Mouse (Mus musculus) C2C12 (cell line): Measurements from ENCODE around the gene Pld2. TPM values are rescaled to one million over a fixed set of nuclear protein-coding genes. Genes with fewer than 3 reads are reported as not detected.

ENCODE experiments used
- H3K27me3 ChIP-seq: one replicate; pipeline ENCODE4 v1.6.1; 2011; ENCODE audit not compliant: control insufficient read depth, insufficient read depth, insufficient read length
- H3K36me3 ChIP-seq: one replicate; pipeline ENCODE4 v1.6.1; 2011; ENCODE audit not compliant: control insufficient read depth, insufficient read depth
- H3K4me3 ChIP-seq: one replicate; pipeline ENCODE4 v1.5.1; 2011; ENCODE audit warnings: mild to moderate bottlenecking, control low read depth; ENCODE audit not compliant: poor library complexity, insufficient read depth, severe bottlenecking
- H3K79me2 ChIP-seq: one replicate; pipeline ENCODE4 v1.6.1; 2011; ENCODE audit not compliant: control insufficient read depth, insufficient read depth
- H3K79me3 ChIP-seq: one replicate; pipeline ENCODE4 v1.6.1; 2011; ENCODE audit warnings: low read depth, control low read depth
- H3ac ChIP-seq: one replicate; pipeline ENCODE3; 2011; ENCODE audit warnings: low read depth; ENCODE audit not compliant: control insufficient read depth, insufficient read length
- CEBPB ChIP-seq: IDR thresholded peaks from one replicate; pipeline ENCODE4 v1.6.1; 2011; ENCODE audit warnings: low read depth, mild to moderate bottlenecking, control low read depth, moderate library complexity
- CTCF ChIP-seq: IDR thresholded peaks from one replicate; pipeline ENCODE4 v1.5.1; 2011; ENCODE audit not compliant: control insufficient read depth, insufficient read depth, insufficient read length
- FOSL1 ChIP-seq: IDR thresholded peaks from one replicate; pipeline ENCODE4 v1.8.0; 2011; ENCODE audit warnings: mild to moderate bottlenecking, low read length; ENCODE audit not compliant: poor library complexity, insufficient read depth, severe bottlenecking
- MAX ChIP-seq: IDR thresholded peaks from one replicate; pipeline ENCODE4 v1.6.1; 2011; ENCODE audit warnings: mild to moderate bottlenecking, control low read depth
- MYOD1 ChIP-seq: IDR thresholded peaks from one replicate; pipeline ENCODE4 v1.6.1; 2011; ENCODE audit warnings: low read depth; ENCODE audit not compliant: control insufficient read depth, insufficient read length
- MYOG ChIP-seq: IDR thresholded peaks from one replicate; pipeline ENCODE4 v1.6.1; 2011; ENCODE audit not compliant: control insufficient read depth, insufficient read length; ENCODE audit errors: extremely low read depth
- USF1 ChIP-seq: IDR thresholded peaks from one replicate; pipeline ENCODE4 v1.6.1; 2011; ENCODE audit warnings: low read depth, mild to moderate bottlenecking, control low read depth, moderate library complexity
- polyA plus RNA-seq: library from polyadenylated mRNA; unstranded; fragments of >200 nt; fragmentation: generic; extraction: Trizol; gene quantifications from one replicate; pipeline ENCODE4 v1.2.1, GENCODE M21; 2012; ENCODE audit warnings: missing spikeins

The Pld2 gene
- polyA plus RNA-seq, 1 experiment, result 9.3 TPM

DNA sequence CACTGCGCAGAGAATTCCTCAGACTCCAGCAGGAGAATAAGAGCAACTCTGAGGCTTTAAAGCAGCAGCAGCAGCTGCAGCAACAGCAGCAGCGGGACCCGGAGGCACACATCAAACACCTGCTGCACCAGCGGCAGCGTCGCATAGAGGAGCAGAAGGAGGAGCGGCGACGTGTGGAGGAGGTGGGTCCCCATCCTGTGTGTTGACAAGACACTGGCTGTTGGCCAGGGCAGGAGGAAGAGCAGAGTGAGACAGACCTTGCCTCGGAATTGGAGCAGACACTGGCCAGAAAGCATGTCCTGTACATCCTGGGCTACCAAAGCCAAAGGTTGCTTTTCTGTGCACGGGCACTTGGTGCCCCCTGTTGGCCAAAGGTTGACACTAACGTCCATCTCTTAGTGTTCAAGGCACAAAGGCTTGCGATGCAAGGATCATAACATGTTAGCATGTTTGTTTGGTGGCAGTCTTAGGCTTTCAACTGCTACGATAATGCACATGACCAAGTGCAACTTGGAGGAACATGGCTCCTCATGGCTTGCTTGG, 65.2 kb downstream of the Pld2 start:
- no peak overlapping the region for H3K4me3 ChIP-seq
- peak; percentile 76 for TF ChIP-seq CTCF
- TF ChIP-seq MYOG, result no peak
- TF ChIP-seq MAX, result peak; percentile 57
- peaks cover 69% of the 10 kb centered on the region for H3K36me3 ChIP-seq

DNA sequence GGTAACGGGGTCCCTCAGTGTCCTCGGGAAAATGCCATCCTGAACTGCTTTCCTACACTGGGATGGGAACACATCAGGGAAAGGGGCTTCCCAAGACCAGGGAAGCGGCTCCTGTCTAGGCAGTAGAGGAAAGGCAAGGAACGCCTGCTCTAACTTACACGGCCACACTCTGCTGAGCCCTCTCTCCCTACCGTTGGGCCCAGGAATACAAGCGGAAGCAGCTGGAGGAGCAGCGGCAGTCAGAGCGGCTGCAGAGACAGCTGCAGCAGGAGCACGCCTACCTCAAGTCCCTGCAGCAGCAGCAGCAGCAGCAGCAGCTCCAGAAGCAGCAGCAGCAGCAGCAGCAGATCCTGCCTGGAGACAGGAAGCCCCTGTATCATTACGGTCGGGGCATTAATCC, 66.9 kb downstream of the Pld2 start:
- H3K36me3 ChIP-seq, result peaks cover 79% of the 10 kb centered on the region

More for the DNA sequence above, 65.2 kb downstream of the Pld2 start:
- H3ac ChIP-seq, result no peak overlapping the region
- no peaks in the 10 kb centered on the region for H3K27me3 ChIP-seq
- no peaks in the 10 kb centered on the region for H3K79me3 ChIP-seq
- no peaks in the 10 kb centered on the region for H3K79me2 ChIP-seq

DNA sequence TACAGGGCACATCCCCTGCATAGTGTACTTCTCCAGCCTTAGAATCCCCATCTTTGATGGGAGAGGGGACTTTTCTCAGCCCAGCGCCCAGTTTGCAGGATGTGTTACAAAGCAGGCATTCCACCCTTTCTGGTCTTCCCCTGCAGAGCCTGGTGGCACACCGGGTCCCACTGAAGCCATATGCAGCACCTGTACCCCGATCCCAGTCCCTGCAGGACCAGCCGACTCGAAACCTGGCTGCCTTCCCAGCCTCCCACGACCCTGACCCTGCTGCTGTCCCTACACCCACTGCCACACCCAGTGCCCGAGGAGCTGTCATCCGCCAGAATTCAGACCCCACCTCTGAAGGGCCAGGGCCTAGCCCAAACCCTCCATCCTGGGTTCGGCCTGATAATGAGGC, 67.7 kb downstream of the Pld2 start:
- no peak for TF ChIP-seq CEBPB
- no peak for TF ChIP-seq USF1
- no peak for TF ChIP-seq MYOG
- TF ChIP-seq FOSL1, result no peak
- TF ChIP-seq MAX, result no peak
- no peak for TF ChIP-seq CTCF
- no peak for TF ChIP-seq MYOD1
- Histone ChIP-seq H3K27me3 (no peaks in the 10 kb centered on the region), H3K36me3 (peaks cover 83% of the 10 kb centered on the region)

More for the DNA sequence above, 66.9 kb downstream of the Pld2 start:
- no peak overlapping the region for H3ac ChIP-seq
- H3K79me2 ChIP-seq, result no peaks in the 10 kb centered on the region
- H3K27me3 ChIP-seq, result no peaks in the 10 kb centered on the region
- H3K79me3 ChIP-seq, result no peaks in the 10 kb centered on the region
- TF ChIP-seq MAX (no peak), FOSL1 (no peak), CTCF (no peak), CEBPB (no peak), USF1 (no peak), MYOD1 (no peak), MYOG (no peak)
- H3K4me3 ChIP-seq, result no peak overlapping the region

More for the DNA sequence above, 67.7 kb downstream of the Pld2 start:
- Histone ChIP-seq H3K4me3 (no peak overlapping the region), H3K79me2 (no peaks in the 10 kb centered on the region), H3K79me3 (no peaks in the 10 kb centered on the region), H3ac (no peak overlapping the region)

Other genes starting within 250 kb of the Pld2 start
- gene Alox12e, start 217.4 kb upstream of the Pld2 start, polyA plus RNA-seq, result 0.04 TPM
- gene Alox15, start 188.0 kb upstream of the Pld2 start, polyA plus RNA-seq, result not detected
- 40.6 TPM for gene Pelp1, start 130.0 kb upstream of the Pld2 start, polyA plus RNA-seq
- gene Arrb2, start 107.4 kb upstream of the Pld2 start, polyA plus RNA-seq, result 27.6 TPM
- 46.2 TPM for gene Med11, start 88.1 kb upstream of the Pld2 start, polyA plus RNA-seq
- gene Zmynd15, start 80.6 kb upstream of the Pld2 start, polyA plus RNA-seq, result 0.04 TPM
- gene Cxcl16, start 80.1 kb upstream of the Pld2 start, polyA plus RNA-seq, result 0.19 TPM
- not detected for gene Tm4sf5, start 34.8 kb upstream of the Pld2 start, polyA plus RNA-seq
- not detected for gene Vmo1, start 25.4 kb upstream of the Pld2 start, polyA plus RNA-seq
- not detected for gene Gltpd2, start 20.9 kb upstream of the Pld2 start, polyA plus RNA-seq
- 658 TPM for gene Psmb6, start 14.7 kb upstream of the Pld2 start, polyA plus RNA-seq
- gene Gm40193, start 7.1 kb upstream of the Pld2 start, polyA plus RNA-seq, result not detected
- gene Mink1, start 22.8 kb downstream of the Pld2 start, polyA plus RNA-seq, result 34.5 TPM
- gene 4930544D05Rik, start 75.8 kb downstream of the Pld2 start, polyA plus RNA-seq, result not detected
- 0.08 TPM for gene Chrne, start 79.2 kb downstream of the Pld2 start, polyA plus RNA-seq
- 0.13 TPM for gene Gp1ba, start 99.1 kb downstream of the Pld2 start, polyA plus RNA-seq
- 9.0 TPM for gene Rnf167, start 107.2 kb downstream of the Pld2 start, polyA plus RNA-seq
- gene Slc25a11, start 107.4 kb downstream of the Pld2 start, polyA plus RNA-seq, result 136 TPM
- 4,207 TPM for gene Pfn1, start 114.6 kb downstream of the Pld2 start, polyA plus RNA-seq
- 1,151 TPM for gene Eno3, start 117.1 kb downstream of the Pld2 start, polyA plus RNA-seq
- gene Spag7, start 129.4 kb downstream of the Pld2 start, polyA plus RNA-seq, result 75.4 TPM
- 9.0 TPM for gene Camta2, start 148.0 kb downstream of the Pld2 start, polyA plus RNA-seq
- gene Inca1, start 160.1 kb downstream of the Pld2 start, polyA plus RNA-seq, result 0.42 TPM
- gene Kif1c, start 160.5 kb downstream of the Pld2 start, polyA plus RNA-seq, result 99.8 TPM
- 1.1 TPM for gene Zfp3, start 224.1 kb downstream of the Pld2 start, polyA plus RNA-seq